Mouse (Mus musculus) embryonic fibroblast, embryonic 13.5 days (primary cell): ENCODE measurements around the gene Zfp458.

Source experiments
- CTCF ChIP-seq: IDR thresholded peaks from 2 replicates; pipeline ENCODE4 v1.5.1; 2011; ENCODE audit warnings: mild to moderate bottlenecking, control low read depth, low read length, moderate library complexity, borderline replicate concordance; ENCODE audit not compliant: insufficient read depth
- POLR2A ChIP-seq: IDR thresholded peaks from 2 replicates; pipeline ENCODE4 v1.6.1; 2011; ENCODE audit warnings: low read depth, mild to moderate bottlenecking, control low read depth, low read length, moderate library complexity

- no peak for TF ChIP-seq CTCF
- no peak for TF ChIP-seq POLR2A
Measured at GRCm38 (mm10) chr13:67306718-67307117, 28.5 kb upstream of the Zfp458 start.
